Mouse (Mus musculus): ENCODE measurements around the gene Nos1. TPM values are rescaled to one million over a fixed set of nuclear protein-coding genes. Genes with fewer than 3 reads are reported as not detected.

The Nos1 gene
- polyA plus RNA-seq, 1 experiment from 2014 or later, result 0.69 TPM

- H3K4me1 ChIP-seq (replicated peaks; ENCODE audit: control insufficient read depth, insufficient read depth, low read length), result peaks cover 2% of the 10 kb centered on the region; the same call in 1 of the 2 replicates
- 0 out of 2 replicates have a peak overlapping the region, but pooled peaks have one; percentile 18 for H3K27ac ChIP-seq (ENCODE audit: low read depth, low read length)
- 64% methylated on average over 6 of the region's 6 CpGs for WGBS
- H3K27me3 ChIP-seq (ENCODE audit: control insufficient read depth, insufficient read depth, low read length), result no peaks in the 10 kb centered on the region
- H3K9me3 ChIP-seq (ENCODE audit: control insufficient read depth, low read length), result no peaks in the 10 kb centered on the region
- no peaks in the 10 kb centered on the region for H3K36me3 ChIP-seq (ENCODE audit: control insufficient read depth, insufficient read depth, low read length)
- peak; percentile 43; the same call in 1 of the 2 replicates for ATAC-seq (ENCODE audit: low FRiP score)
- H3K4me3 ChIP-seq (ENCODE audit: low read depth, low read length), result no peak overlapping the region
- H3K9ac ChIP-seq (ENCODE audit: low read depth, low read length), result no peak overlapping the region
- DNase-seq (ENCODE audit: low spot score), result peak; percentile 3
- no peak overlapping the region for H3K4me2 ChIP-seq (replicated peaks; ENCODE audit: low read depth, low read length)
Measured at GRCm38 (mm10) chr5:117781178-117781577, 346 bp downstream of the Nos1 start.

- Histone ChIP-seq H3K4me3 (ENCODE audit: low read depth, low read length) (no peak overlapping the region), H3K9me3 (ENCODE audit: control insufficient read depth, low read length) (no peaks in the 10 kb centered on the region), H3K36me3 (ENCODE audit: control insufficient read depth, insufficient read depth, low read length) (no peaks in the 10 kb centered on the region), H3K4me2 (replicated peaks; ENCODE audit: low read depth, low read length) (no peak overlapping the region), H3K27me3 (ENCODE audit: control insufficient read depth, insufficient read depth, low read length) (no peaks in the 10 kb centered on the region), H3K9ac (ENCODE audit: low read depth, low read length) (no peak overlapping the region), H3K4me1 (replicated peaks; ENCODE audit: control insufficient read depth, insufficient read depth, low read length) (no peaks in the 10 kb centered on the region), H3K27ac (ENCODE audit: low read depth, low read length) (no peak overlapping the region)
- WGBS, result 77% methylated on average over 6 of the region's 6 CpGs
- ATAC-seq (ENCODE audit: low FRiP score) (no peak), DNase-seq (ENCODE audit: low spot score) (no peak)
Measured at GRCm38 (mm10) chr5:117790071-117790470, 9.2 kb downstream of the Nos1 start.

- Histone ChIP-seq H3K4me1 (replicated peaks; ENCODE audit: control insufficient read depth, insufficient read depth, low read length) (no peaks in the 10 kb centered on the region), H3K4me3 (ENCODE audit: low read depth, low read length) (no peak overlapping the region), H3K27ac (ENCODE audit: low read depth, low read length) (no peak overlapping the region), H3K9me3 (ENCODE audit: control insufficient read depth, low read length) (no peaks in the 10 kb centered on the region), H3K27me3 (ENCODE audit: control insufficient read depth, insufficient read depth, low read length) (no peaks in the 10 kb centered on the region), H3K36me3 (ENCODE audit: control insufficient read depth, insufficient read depth, low read length) (no peaks in the 10 kb centered on the region), H3K9ac (ENCODE audit: low read depth, low read length) (no peak overlapping the region), H3K4me2 (replicated peaks; ENCODE audit: low read depth, low read length) (no peak overlapping the region)
- WGBS, result 73% methylated on average over 14 of the region's 14 CpGs
- ATAC-seq (ENCODE audit: low FRiP score), result no peak
- no peak for DNase-seq (ENCODE audit: low spot score)
Measured at GRCm38 (mm10) chr5:117791875-117792274, 11.0 kb downstream of the Nos1 start.

GRCm38 (mm10) chr5:117800849-117801248 lies 20.0 kb downstream of the Nos1 start:
- H3K9me3 ChIP-seq (ENCODE audit: control insufficient read depth, low read length), result no peaks in the 10 kb centered on the region
- no peak for DNase-seq (ENCODE audit: low spot score)
- H3K27me3 ChIP-seq (ENCODE audit: control insufficient read depth, insufficient read depth, low read length), result no peaks in the 10 kb centered on the region
- no peak overlapping the region for H3K27ac ChIP-seq (ENCODE audit: low read depth, low read length)
- H3K4me2 ChIP-seq (replicated peaks; ENCODE audit: low read depth, low read length), result no peak overlapping the region
- no peaks in the 10 kb centered on the region for H3K36me3 ChIP-seq (ENCODE audit: control insufficient read depth, insufficient read depth, low read length)
- 77% methylated on average over 9 of the region's 9 CpGs for WGBS
- H3K9ac ChIP-seq (ENCODE audit: low read depth, low read length), result no peak overlapping the region
- ATAC-seq (ENCODE audit: low FRiP score), result no peak
- H3K4me1 ChIP-seq (replicated peaks; ENCODE audit: control insufficient read depth, insufficient read depth, low read length), result no peaks in the 10 kb centered on the region
- no peak overlapping the region for H3K4me3 ChIP-seq (ENCODE audit: low read depth, low read length)

- H3K4me1 ChIP-seq (replicated peaks; ENCODE audit: control insufficient read depth, insufficient read depth, low read length), result no peaks in the 10 kb centered on the region
- H3K36me3 ChIP-seq (ENCODE audit: control insufficient read depth, insufficient read depth, low read length), result no peaks in the 10 kb centered on the region
- DNase-seq (ENCODE audit: low spot score) (no peak), ATAC-seq (ENCODE audit: low FRiP score) (no peak)
- no peaks in the 10 kb centered on the region for H3K27me3 ChIP-seq (ENCODE audit: control insufficient read depth, insufficient read depth, low read length)
- H3K4me2 ChIP-seq (replicated peaks; ENCODE audit: low read depth, low read length), result no peak overlapping the region
- no peaks in the 10 kb centered on the region for H3K9me3 ChIP-seq (ENCODE audit: control insufficient read depth, low read length)
- 88% methylated on average over 11 of the region's 11 CpGs for WGBS
- H3K27ac ChIP-seq (ENCODE audit: low read depth, low read length), result no peak overlapping the region
- no peak overlapping the region for H3K4me3 ChIP-seq (ENCODE audit: low read depth, low read length)
- H3K9ac ChIP-seq (ENCODE audit: low read depth, low read length), result no peak overlapping the region
Measured at GRCm38 (mm10) chr5:117802071-117802521, 21.3 kb downstream of the Nos1 start.

- DNase-seq (ENCODE audit: low spot score) (no peak), ATAC-seq (ENCODE audit: low FRiP score) (no peak)
- Histone ChIP-seq H3K4me3 (ENCODE audit: low read depth, low read length) (no peak overlapping the region), H3K9me3 (ENCODE audit: control insufficient read depth, low read length) (no peaks in the 10 kb centered on the region), H3K4me1 (replicated peaks; ENCODE audit: control insufficient read depth, insufficient read depth, low read length) (no peaks in the 10 kb centered on the region), H3K9ac (ENCODE audit: low read depth, low read length) (no peak overlapping the region), H3K27me3 (ENCODE audit: control insufficient read depth, insufficient read depth, low read length) (no peaks in the 10 kb centered on the region), H3K36me3 (ENCODE audit: control insufficient read depth, insufficient read depth, low read length) (no peaks in the 10 kb centered on the region), H3K4me2 (replicated peaks; ENCODE audit: low read depth, low read length) (no peak overlapping the region), H3K27ac (ENCODE audit: low read depth, low read length) (no peak overlapping the region)
- 77% methylated on average over 7 of the region's 7 CpGs for WGBS
Measured at GRCm38 (mm10) chr5:117803551-117803950, 22.7 kb downstream of the Nos1 start.

- WGBS, result 92% methylated on average over 7 of the region's 7 CpGs
- Histone ChIP-seq H3K36me3 (ENCODE audit: control insufficient read depth, insufficient read depth, low read length) (no peaks in the 10 kb centered on the region), H3K27ac (ENCODE audit: low read depth, low read length) (no peak overlapping the region), H3K27me3 (ENCODE audit: control insufficient read depth, insufficient read depth, low read length) (no peaks in the 10 kb centered on the region), H3K4me2 (replicated peaks; ENCODE audit: low read depth, low read length) (no peak overlapping the region), H3K9me3 (ENCODE audit: control insufficient read depth, low read length) (no peaks in the 10 kb centered on the region), H3K4me3 (ENCODE audit: low read depth, low read length) (no peak overlapping the region), H3K9ac (ENCODE audit: low read depth, low read length) (no peak overlapping the region), H3K4me1 (replicated peaks; ENCODE audit: control insufficient read depth, insufficient read depth, low read length) (no peaks in the 10 kb centered on the region)
- DNase-seq (ENCODE audit: low spot score) (no peak), ATAC-seq (ENCODE audit: low FRiP score) (no peak)
Measured at GRCm38 (mm10) chr5:117810930-117811329, 30.1 kb downstream of the Nos1 start.

- WGBS, result 51% methylated on average over 6 of the region's 6 CpGs
- H3K9ac ChIP-seq (ENCODE audit: low read depth, low read length), result no peak overlapping the region
- DNase-seq (ENCODE audit: low spot score) (no peak), ATAC-seq (ENCODE audit: low FRiP score) (no peak)
- no peaks in the 10 kb centered on the region for H3K27me3 ChIP-seq (ENCODE audit: control insufficient read depth, insufficient read depth, low read length)
- no peak overlapping the region for H3K27ac ChIP-seq (ENCODE audit: low read depth, low read length)
- H3K36me3 ChIP-seq (ENCODE audit: control insufficient read depth, insufficient read depth, low read length), result no peaks in the 10 kb centered on the region
- H3K9me3 ChIP-seq (ENCODE audit: control insufficient read depth, low read length), result no peaks in the 10 kb centered on the region
- no peaks in the 10 kb centered on the region for H3K4me1 ChIP-seq (replicated peaks; ENCODE audit: control insufficient read depth, insufficient read depth, low read length)
- H3K4me3 ChIP-seq (ENCODE audit: low read depth, low read length), result no peak overlapping the region
- no peak overlapping the region for H3K4me2 ChIP-seq (replicated peaks; ENCODE audit: low read depth, low read length)
Measured at GRCm38 (mm10) chr5:117818800-117819199, 38.0 kb downstream of the Nos1 start.

GRCm38 (mm10) chr5:117820445-117820844 lies 39.6 kb downstream of the Nos1 start:
- Histone ChIP-seq H3K27ac (ENCODE audit: low read depth, low read length) (no peak overlapping the region), H3K4me3 (ENCODE audit: low read depth, low read length) (no peak overlapping the region), H3K27me3 (ENCODE audit: control insufficient read depth, insufficient read depth, low read length) (no peaks in the 10 kb centered on the region), H3K4me1 (replicated peaks; ENCODE audit: control insufficient read depth, insufficient read depth, low read length) (no peaks in the 10 kb centered on the region), H3K9ac (ENCODE audit: low read depth, low read length) (no peak overlapping the region), H3K4me2 (replicated peaks; ENCODE audit: low read depth, low read length) (no peak overlapping the region), H3K9me3 (ENCODE audit: control insufficient read depth, low read length) (no peaks in the 10 kb centered on the region), H3K36me3 (ENCODE audit: control insufficient read depth, insufficient read depth, low read length) (no peaks in the 10 kb centered on the region)
- no peak for ATAC-seq (ENCODE audit: low FRiP score)
- DNase-seq (ENCODE audit: low spot score), result no peak
- WGBS, result 72% methylated on average over 7 of the region's 7 CpGs
